Mouse (Mus musculus) adipocyte (in vitro differentiated cells): Measurements from ENCODE around the gene Olfr1349.
"Not testable (repeated sequence)": the region's sequence is repeated elsewhere in the genome, so short reads cannot be mapped to it uniquely, and the experiment has no call there.

Experiments used
- DNase-seq: peaks from one replicate; pipeline ENCODE4 v3.0.0-alpha.2; 2016; ENCODE audit warnings: low spot score

The Olfr1349 gene

DNA sequence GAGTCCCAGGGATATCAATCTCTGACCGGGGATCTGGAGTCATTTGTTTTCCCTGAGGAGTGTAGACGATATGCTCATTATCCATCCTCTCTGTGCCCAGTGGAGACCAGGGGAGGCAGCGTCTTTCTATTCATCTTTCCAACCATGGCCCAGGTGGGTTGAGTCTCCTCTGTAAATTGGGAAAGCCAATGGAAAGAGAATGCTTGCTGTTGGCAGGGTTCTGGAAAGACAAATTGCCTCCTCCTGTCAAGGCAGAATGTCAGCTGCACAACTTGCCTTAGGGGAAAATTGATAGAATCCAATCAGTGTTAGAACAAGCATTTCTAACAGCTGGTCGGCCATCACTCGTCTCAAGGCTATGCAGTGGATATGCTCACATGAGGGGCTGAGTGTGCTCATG is at the start of gene Olfr1349:
Gene Olfr1349 (minus strand): TSS at position 101 of the 400 bp plus-strand sequence.
- no peak for DNase-seq

DNA sequence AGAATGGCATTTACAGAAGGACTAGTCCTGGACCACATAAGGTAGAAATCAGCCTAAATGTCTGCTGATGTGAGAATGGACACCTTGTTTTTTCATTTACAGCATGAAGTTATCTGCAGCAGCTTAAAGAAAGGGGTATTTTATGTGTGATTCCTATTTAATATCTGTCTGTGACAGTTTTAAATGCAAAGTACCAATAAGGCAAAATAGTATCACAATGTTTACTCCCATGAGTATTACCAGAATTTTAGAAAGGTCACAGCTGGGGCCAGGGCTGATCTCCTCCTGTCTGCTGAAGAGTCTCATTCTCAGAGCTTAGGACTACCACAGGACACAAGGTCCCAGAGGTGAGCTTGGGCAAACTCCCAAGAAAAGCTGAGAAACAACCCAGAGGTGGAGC is 41.8 kb upstream of the Olfr1349 start, which contains the start of gene Olfr1350:
Gene Olfr1350 (plus strand): TSS at position 301 of the 400 bp plus-strand sequence.
- no peak for DNase-seq

DNA sequence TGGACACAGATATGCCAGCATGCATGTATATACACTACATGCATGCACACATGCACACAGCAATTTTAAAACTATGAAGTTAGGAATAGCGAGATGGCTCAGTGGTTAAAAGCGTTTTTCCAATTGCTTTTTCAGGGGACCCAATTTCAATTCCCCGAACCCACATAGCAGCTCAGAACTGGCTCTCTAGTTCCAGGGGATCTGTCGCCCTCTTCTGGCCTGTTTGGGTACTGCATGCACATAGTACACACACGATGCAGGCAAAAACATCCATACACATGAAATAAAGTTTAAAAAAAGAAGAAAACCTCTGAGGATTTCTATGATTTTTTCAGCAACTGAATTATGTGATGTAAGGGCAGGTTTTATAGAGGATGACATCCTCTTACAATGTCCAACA is 3.4 kb upstream of the Olfr1349 start:
- DNase-seq: no peak

DNA sequence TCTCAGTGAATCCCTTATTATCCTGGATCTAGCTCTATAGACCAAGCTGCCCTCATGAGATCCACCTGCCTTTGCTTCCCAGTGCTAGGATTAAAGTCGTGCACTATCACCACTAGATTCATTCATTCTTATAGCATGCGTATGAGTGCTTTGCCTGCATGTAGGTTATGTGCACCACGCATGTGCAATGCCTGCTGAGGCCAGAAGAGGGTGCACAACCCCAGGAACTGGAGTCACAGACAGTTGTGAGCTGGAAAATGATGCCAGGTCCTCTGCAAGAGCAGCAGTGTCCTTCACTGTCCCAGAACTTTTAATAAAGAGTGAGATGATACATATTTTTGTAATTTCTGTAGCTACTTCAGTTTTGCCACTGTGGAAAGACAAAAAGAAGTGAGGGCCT is 2.3 kb upstream of the Olfr1349 start:
- DNase-seq: no peak

DNA sequence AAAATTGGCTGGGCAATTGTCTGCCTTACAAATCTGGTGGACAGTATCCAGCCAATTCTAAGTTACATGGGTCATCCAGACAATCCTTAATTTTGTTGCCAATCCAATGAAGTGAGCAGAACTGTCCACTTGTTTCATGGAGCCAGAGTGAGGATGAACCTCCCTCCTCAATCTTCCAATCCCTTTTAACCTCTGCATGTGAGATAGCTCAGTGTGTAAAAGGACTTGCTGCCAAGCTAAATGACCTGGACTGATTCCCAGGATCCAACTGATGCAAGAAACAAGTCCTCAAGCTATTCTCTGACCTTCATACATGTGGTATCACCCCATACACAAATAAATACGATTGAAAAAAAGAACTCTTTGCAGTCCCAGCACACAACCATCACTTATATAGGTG is 1.1 kb downstream of the Olfr1349 start:
- no peak for DNase-seq

DNA sequence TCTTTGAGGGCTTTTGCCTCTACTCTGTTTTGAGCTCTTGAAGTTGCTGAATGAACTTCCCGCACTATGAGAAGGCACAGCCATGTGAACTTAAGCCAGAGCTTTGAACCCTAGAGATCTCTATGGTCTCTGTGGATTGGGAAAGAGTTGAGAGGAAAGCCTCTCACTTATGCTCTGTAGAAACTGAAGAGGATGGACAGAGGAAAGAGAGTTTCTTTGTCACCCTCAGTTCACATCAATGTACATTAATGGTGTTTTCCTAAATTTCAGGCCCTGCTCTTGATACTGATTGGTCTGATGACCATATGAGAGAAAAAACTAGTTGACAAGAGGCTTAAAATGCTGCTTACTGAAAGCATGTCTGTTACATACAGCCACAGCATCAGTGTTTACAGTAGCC is 14.1 kb downstream of the Olfr1349 start, which contains the start of gene Olfr1348:
Gene Olfr1348 (minus strand): TSS at position 101 of the 400 bp plus-strand sequence.
- DNase-seq: no peak

DNA sequence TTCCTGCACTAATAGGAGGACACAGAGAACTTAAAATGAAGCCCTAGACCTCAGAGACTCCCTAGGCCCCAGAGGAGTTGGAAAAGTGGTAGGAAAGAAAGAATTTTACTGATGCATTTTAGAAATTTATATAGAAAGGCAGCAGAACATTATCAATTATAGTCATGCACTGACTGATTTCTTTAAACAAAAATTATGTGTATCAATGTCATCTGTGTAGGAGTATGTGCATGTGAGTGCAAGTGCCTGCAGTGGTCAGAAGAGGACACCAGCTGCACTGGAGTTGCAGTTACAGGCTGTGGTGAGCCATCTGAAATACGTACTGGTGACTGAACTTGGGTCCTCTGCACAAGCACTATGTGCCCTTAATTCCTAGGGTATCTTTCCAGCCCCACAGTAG is 23.1 kb downstream of the Olfr1349 start, which contains the start of gene Olfr1347:
Gene Olfr1347 (minus strand): TSS at position 101 of the 400 bp plus-strand sequence.
- DNase-seq: no peak

DNA sequence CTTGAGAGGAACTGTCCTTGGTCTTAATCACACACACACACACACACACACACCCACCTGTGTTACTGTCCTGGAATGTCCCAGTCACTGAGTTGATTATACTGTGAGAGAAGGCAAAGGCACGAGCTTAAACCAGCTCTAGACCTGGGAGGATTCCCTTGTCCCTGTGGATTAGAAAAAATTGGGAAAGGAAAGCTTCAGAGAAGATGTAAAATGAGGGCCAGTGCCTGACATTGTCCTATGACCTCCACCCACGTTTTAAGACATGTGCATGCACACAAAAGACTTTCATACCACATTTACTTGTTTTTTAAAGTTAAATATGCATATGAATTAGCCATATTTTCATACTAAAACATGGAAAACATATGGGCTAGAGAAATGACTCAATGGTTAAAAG is 35.9 kb downstream of the Olfr1349 start, which contains the start of gene Olfr5:
Gene Olfr5 (minus strand): TSS at position 101 of the 400 bp plus-strand sequence.
- no peak for DNase-seq

DNA sequence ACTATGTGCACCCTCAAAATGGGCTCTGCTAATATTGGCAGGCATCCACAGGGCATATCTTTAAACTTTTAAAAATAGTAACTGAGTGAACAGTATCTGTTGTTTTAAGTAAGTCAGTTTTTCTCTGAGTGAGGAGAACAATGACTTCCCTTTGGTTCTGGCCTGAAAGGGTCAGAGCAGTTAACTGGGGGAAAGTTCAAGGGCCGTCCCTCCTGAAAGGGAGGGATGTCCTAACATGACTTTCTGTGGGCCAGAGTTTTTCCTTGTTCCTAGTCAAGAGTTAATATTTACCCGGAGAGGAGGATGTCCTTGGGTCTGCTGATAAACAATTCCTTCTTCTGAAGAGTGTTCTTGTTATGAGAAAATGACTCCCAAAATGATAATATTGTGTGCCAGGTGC is 45.1 kb downstream of the Olfr1349 start:
- not testable (repeated sequence) for DNase-seq

DNA sequence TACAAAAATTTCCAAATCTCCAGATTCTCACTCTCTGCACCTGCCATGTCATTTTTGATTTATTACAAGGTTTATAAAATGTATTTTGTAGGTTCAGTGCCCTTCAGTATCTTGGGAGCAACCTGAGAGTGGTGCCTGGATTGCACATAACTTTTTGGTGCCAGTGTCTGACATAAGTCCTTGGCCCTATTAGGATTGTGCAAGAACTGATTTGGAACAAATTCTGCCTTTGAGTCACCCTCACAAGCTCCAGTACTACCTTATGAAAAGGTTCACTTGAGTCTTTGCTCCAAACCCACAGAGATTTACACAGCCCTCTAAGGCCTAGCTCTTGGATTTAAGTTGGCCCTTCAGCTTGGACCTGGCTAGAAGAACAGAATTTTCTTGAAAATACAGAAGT is 55.8 kb downstream of the Olfr1349 start, which contains the start of gene Olfr1346:
Gene Olfr1346 (plus strand): TSS at position 151 of the 400 bp plus-strand sequence.
- no peak for DNase-seq
